Mouse (Mus musculus) heart, adult 8-10 months (tissue): Measurements from ENCODE around the gene Sipa1l3. TPM values are rescaled to one million over a fixed set of nuclear protein-coding genes. Genes with fewer than 3 reads are reported as not detected.

Source experiments
- DNase-seq: peaks from one replicate; pipeline ENCODE4 v3.0.0; 2022; ENCODE audit warnings: low spot score
- total RNA-seq, 4 experiments: library from RNA; stranded (reverse); gene quantifications; 2 replicates each; pipeline ENCODE4 v1.2.4; 2022

Gene Sipa1l3
- total RNA-seq, 4 experiments from 2014 or later: 6.8 to 10.3 (median 8.2) TPM

DNA sequence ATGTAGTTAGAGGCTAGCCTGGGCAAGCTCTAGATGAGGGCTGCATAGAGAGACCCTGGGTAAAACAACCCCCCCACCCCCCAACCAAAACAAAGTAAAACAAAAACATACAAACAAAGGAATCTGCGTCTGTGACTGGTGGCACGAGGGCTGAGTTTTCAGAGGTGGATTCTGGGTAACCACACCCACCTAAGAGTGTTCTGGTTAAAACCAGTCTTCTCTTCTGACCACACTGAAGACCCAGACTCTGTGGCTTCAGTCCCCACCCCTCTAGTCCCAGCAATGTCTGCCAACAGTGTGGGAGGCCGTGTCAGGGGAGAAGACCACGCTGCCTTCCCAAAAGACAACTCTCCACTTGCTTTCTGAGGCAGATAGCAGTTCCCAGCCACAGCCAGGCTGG, 72.3 kb downstream of the Sipa1l3 start:
- DNase-seq: no peak

DNA sequence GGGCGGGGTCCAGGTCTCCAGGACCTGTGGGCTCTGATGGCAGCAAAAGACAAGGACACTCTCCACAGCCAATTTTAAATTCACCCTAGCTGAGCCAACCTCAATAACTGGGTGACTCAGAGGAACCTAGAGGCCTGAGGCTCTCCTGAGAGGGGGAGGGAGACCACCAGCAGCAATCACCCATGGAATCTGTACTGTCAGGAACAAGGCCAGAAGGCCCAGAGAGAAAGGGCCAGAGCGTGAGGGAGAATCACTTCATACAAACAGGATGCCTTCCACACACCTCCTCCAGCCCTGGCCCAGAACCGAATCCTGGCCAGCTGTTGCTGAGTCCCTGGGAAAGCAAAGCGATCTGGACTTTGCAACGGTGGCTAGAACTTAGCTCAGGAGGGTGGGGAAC, 73.9 kb downstream of the Sipa1l3 start:
- DNase-seq: no peak

- no peak for DNase-seq
Measured at GRCm38 (mm10) chr7:29444070-29444469, 74.4 kb downstream of the Sipa1l3 start.

- DNase-seq: peak; percentile 36
Measured at GRCm38 (mm10) chr7:29441793-29442192, 76.6 kb downstream of the Sipa1l3 start.

DNA sequence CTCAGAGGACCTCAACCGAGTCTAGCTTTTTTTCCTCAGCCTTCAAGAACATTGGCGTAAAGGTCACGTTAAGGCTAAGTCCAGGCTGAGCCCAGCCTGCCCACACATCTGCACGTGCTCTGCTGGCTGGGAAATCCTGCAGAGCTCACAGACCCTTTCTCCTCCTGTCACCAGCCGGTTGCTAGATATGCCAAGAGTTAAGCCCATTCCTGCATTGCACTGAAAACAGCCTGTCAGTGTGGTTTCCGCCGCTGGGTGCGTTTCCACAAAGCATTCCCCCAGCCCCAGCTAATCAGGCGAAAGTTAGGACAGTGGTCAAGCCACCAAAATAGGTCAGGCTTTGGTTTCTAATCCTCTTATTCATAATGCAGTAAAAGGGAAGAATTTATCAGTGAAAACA, 77.3 kb downstream of the Sipa1l3 start:
- no peak for DNase-seq

GRCm38 (mm10) chr7:29438655-29439282, 79.7 kb downstream of the Sipa1l3 start:
- DNase-seq: no peak

DNA sequence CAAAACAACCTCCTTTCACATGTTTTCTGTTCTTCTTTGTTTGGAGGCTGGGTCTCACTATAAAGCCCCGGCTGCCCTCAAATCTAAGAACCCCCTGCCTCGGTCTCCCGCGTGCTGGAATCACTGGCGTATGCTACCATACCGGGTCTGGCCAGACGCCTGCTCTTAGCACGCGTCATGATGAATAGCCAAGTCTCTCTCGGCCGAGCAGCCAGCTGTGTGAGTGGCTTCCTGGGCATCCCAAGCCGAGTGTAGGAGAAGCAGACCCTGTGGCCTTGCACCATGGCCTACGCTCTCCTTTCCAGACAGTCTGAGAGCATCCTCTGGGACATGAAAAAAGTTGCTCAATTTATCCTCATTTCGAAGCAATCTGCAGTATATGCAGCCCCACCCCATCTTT, 80.2 kb downstream of the Sipa1l3 start:
- no peak for DNase-seq

- DNase-seq: no peak
Measured at GRCm38 (mm10) chr7:29437072-29437471, 81.4 kb downstream of the Sipa1l3 start.

GRCm38 (mm10) chr7:29434313-29435035, 84.0 kb downstream of the Sipa1l3 start:
- DNase-seq: no peak

DNA sequence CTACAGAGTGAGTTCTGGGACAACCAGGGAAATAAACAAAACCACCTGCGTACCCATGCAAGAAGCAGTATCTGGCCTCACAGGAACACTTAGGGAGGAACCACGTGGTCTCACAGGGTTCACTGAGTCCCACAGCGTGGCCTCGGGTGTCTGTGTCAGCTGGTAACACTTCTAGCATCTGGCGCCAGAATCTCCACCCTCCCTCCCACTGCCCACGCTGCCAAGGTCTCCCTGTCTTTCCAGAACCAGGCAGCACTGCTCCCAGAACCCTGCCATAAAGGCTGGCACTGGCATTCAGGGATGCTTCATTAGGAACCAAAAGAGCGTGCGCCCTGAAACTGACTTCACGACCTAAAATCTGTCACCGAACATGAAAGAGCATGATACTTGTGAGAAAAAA, 84.7 kb downstream of the Sipa1l3 start:
- no peak for DNase-seq

DNA sequence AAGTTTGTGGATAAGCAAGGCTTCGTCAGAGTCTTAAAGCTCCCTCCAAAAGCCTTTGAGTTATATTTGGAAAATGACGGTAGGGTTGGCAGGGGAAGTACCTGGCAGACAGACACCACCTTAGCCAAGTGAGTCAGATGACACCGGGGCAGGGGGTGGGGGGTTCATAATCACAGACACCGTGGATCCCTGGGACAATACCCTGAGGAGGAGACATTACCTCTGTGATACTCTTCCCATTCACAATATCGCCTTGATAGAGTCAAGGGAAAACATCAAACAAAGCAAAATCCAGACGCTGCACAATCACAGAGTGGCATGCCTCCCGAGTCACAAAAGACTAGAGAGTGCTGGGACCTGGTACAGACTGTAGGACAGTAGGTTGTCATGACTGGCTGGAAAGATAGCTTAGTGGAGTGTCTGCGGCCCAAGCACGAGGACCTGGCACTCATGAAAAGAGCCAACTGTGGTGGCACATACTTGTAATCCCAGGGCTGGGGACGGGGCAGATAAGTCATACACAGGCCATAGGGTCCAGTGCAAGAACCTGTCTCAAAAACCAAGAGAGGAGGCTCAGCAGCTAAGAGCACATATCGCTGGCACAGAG, 85.4 kb downstream of the Sipa1l3 start:
- DNase-seq: peak; percentile 48

DNA sequence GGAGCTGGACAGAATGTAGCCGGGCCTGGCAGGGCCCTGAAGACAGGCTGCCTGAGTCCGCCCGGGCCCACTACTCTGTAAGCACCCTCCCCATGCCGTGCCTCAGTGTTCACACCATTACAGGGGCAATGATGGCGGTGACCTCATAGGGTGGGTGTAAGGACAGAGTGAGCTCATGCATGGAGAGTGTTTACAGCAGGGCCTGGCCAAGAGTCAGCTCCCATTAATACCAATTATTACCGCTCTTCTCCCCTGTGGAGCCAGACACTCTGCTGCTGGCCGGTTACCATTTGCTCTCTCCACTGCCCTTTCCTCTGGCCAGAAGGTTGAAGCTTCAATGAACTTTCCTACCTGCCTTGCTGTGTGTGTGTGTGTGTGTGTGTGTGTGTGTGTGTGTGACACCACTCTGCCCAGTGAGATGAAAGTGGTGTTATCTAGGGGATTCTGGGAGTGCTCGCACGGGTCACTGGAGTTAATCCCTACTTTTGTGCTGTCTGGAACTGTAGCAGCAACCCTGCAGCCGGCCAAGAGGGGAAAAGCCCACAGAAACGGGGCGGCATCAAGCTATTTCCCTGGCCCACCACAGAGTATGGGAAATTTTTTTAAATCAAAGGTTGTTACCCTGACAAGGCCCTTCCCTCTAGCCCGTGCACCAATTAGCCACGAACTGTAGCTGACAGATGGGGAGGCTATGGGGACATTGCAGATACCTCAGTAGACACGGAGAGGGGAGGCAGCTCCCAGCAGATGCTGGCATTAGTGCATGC, 86.1 kb downstream of the Sipa1l3 start:
- DNase-seq: no peak

DNA sequence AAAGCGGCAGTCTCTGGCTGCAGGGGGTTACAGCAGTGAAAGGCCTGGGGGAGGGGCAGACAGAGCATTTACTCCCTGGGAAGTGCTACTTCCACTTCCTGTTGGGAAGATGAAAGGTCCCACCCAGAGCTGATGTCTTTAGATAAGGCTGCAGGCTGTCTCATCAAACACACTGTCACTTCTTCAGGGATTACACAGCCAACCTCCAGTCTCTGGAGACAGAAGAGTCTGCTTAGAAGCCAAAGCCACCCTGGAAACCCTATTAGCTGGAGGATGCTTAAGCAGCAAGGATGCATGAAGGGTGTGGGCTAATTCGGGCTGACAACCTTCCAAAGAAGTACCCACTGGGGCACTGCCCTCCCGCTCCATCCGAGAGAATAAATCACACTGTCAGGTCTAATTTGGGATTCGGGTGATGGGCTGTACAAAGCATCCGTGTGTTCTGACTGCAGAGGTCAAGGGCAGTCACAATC, 87.7 kb downstream of the Sipa1l3 start:
- no peak for DNase-seq

DNA sequence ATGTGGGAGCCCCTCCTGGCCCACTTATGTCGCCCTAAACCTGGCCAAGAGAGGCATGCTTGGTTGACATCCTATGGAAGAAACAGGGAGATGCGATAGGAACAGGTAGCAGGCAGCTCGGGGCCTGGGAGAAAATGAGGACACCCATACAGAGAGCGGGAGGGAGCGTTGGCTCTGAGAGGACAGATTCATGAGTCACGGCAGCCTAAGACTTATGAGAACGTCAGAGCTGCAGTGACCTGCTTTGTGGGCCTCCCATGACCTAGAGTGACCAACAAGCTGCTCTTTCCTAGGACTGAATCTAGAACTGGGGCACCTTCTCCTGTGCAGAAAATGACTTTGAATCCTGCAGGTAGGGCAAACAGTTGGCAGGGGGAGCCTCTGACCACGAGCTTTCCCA, 92.4 kb downstream of the Sipa1l3 start:
- DNase-seq: no peak

DNA sequence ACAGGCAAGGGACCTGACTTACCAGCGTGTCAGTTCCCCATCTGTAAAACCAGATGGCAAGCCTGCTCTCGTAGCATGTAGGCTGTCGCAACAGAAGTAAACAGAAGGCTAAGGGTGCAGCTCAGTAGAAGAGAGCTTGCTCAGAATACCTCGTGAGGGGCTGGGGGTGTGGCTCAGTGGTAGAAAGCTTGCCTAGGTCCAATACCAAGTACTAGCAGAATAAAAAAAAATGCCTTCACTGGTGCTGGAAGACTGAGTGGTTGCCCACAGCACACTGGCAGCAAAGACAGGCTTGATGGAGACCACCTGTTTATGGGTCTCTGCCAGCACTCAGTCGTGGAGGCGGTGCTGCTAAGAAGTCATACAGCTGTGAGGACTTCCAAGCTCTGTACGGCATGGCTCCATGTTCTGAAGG, 93.0 kb downstream of the Sipa1l3 start:
- no peak for DNase-seq

DNA sequence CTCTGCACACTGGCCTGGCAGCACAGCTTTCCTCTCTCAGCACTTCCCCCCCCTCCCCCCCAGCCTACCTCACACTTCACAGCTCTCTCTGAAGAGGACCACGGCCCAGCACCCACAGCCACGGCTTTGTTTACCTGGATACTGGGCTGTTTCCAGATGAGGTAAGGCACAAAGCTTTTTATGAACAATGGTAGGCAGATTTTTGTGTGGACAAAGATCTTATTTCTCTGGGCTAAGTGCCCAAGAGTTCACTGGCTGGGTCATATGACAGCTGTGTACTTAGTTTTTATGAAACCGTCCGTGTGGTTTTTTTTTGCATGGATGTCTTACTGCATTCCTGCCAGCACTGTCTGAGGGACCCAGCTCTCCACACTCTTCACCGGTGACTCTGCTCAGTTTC, 93.8 kb downstream of the Sipa1l3 start:
- no peak for DNase-seq

DNA sequence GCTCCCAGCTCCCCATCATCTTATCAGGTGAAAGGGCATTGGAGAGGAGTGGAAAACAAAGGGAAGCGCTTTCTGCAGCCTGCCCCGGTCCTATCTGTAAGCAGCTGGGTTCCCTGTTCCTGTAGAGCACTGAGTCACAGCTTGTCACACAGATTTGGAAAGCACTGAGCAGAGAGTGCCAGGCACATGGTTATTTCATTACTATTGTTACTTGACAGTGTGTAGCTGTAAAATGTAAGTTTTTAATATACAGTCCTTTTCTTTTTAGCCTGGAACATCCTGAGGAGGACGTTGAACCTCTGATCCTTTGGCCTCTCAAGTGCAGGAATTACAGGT, 96.6 kb downstream of the Sipa1l3 start:
- DNase-seq: no peak

GRCm38 (mm10) chr7:29421240-29421908, 97.1 kb downstream of the Sipa1l3 start:
- no peak for DNase-seq

- no peak for DNase-seq
Measured at GRCm38 (mm10) chr7:29419836-29420235, 98.6 kb downstream of the Sipa1l3 start.

DNA sequence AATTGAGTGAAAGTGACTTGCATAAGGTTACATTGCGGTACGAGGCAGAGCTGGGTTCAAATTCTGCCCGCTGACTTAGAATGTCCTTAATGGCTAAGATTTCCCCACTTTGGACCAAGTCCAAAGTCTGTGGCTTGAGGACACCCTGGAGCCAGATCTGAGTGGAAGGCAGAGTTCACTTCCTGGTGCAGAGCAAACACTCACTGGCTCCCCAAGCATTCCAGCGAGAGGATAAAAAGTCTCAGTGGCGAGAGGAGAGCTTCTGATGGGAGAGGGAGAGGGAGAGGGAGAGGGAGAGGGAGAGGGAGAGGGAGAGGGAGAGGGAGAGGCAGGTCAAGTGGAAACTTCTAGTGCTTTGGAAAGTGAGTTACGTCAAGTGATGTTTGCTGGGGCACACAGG, 100.2 kb downstream of the Sipa1l3 start:
- no peak for DNase-seq

GRCm38 (mm10) chr7:29417332-29418069, 100.9 kb downstream of the Sipa1l3 start:
- no peak for DNase-seq
